Mouse (Mus musculus) effector memory CD4-positive, alpha-beta T cell, adult 7 months (primary cell): ENCODE results near the gene Pih1d1. TPM values are rescaled to one million over a fixed set of nuclear protein-coding genes. Genes with fewer than 3 reads are reported as not detected.

Source experiments
- polyA plus RNA-seq: library from polyadenylated mRNA; unstranded; fragments of 100-300 nt; shearing (Covaris generic); gene quantifications from one replicate; pipeline ENCODE4 v1.2.1, GENCODE M21; 2017

Gene Pih1d1
- polyA plus RNA-seq, result 28.2 TPM

DNA sequence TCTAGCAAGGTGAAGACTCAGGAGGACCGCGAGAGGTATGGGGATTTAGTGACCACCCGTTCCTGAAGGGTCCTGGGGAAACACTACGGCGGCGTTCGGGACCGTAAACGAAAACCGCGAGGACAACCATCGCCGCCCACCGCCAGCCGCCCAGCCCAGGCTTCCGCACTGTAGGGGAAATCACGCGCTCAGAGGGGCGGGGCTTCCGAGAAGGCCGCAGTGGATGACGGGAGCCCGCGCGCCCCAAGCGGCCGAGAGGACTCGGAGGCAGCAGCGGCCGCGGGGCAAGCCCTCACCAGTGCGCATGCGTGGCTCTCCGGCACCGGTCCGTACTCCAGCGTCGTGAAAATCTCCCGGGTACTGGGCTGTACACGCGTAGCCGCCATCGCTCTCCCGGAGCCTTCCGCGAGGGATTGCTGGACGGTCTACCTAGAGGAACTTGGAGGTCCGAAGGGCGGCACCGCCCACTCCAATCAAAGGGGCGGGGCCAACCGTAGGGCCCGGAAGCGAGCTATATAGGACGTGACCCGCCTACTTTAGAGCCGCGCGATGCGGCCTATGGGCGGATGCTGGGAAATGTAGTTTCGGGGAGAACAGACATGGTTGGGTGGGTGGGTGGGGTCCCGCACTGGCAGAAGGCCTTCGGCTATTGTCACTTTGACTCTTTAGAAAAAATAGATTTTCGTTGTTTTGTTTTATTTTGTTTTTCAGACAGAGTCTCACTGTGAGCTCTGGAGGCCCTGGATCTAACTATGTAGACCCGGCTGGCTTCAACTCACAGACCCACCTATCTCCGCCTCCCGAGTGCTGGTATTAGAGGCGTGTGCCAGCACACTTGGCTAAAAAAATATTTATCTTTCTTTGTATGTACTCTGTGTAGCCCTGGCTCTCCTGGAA, at the start of gene Pih1d1, which contains the start of gene Aldh16a1:
Gene Pih1d1 (plus strand): TSS at position 208 of the 897 bp plus-strand sequence.
Gene Aldh16a1 (minus strand): TSS at position 489 of the 897 bp plus-strand sequence.

DNA sequence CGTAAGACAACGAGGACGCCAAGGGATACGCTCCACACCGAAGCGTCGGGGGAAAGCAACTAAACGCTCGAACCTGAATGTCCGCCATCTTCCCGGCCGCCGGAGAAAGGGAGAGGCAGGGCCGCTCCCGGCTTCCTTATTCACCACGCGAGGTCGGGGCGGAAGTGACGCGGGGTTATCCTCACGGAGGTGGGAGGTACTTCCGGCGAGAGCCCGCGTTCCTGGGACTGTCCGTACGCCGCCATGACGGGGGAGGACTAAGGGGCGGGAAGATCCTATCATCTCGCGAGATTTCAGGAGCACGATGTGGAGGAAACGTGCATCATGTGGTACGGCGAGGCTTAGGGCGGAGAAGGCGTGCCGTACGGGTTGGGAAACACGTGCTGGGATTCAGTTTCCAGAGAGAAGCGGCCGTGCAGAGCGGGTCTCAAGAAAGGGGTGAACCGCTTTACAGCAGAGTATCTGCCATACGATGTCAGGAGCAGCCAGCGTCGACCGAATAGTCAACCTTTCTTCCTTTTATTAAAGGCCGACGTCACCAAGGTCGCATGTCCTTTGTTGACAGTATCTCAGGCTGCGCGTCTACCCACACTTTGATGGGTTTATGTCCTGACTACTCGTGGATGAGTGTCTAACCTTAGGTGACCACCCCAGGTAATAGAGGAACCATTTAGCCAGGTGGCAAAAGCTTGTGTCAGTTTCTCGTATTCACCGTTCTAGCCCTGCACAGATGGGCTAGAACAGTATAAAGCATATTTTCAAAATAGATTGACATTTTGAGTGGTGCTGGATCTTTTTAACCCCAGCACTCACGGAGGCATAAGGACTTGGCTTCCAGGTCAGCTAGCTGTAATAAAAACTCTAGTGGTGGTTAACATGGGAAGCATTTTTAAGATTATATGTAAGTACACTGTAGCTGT, 29.6 kb upstream of the Pih1d1 start, which contains the start of gene Rps11:
Gene Rps11 (minus strand): TSS at position 216 of the 920 bp plus-strand sequence.

DNA sequence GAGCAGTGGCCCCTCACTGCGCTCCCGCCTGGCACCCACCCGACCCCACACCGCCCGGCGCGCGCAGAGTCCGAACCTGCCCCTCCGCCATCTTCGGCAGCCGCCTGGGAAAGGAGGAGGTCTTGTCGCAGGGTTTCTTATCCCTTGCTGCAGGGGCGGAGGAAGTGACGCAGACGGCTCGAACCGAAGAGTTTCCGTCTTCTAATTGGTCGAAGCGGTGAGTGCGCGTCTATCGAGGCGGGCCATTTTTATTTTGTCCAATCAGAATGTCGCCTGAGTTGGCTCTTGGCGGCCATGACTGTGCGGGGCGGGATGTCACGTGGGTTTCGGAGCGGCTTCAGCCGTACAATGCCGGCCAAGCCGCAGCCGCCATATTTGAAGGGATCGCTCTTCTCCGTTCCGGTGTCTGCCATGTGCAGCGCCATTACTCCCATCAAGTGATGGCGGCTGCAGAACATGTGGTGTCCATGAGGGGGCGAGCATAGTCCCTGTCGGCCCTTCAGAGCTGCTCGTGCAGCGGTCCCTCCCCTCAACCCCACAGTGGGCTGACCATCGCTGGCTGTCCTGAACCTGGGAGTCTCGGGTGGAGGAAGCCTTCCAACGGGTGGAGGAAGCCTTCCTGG, 25.4 kb upstream of the Pih1d1 start, which contains the start of gene Rpl13a:
Gene Rpl13a (minus strand): TSS at position 138 of the 623 bp plus-strand sequence.

GRCm38 (mm10) chr7:45135993-45136567, 18.0 kb upstream of the Pih1d1 start, which contains the start of the genes Gm45713 and Flt3l:
Gene Gm45713 (minus strand): TSS chr7:45136231.
Gene Flt3l (minus strand): TSS chr7:45136432.

DNA sequence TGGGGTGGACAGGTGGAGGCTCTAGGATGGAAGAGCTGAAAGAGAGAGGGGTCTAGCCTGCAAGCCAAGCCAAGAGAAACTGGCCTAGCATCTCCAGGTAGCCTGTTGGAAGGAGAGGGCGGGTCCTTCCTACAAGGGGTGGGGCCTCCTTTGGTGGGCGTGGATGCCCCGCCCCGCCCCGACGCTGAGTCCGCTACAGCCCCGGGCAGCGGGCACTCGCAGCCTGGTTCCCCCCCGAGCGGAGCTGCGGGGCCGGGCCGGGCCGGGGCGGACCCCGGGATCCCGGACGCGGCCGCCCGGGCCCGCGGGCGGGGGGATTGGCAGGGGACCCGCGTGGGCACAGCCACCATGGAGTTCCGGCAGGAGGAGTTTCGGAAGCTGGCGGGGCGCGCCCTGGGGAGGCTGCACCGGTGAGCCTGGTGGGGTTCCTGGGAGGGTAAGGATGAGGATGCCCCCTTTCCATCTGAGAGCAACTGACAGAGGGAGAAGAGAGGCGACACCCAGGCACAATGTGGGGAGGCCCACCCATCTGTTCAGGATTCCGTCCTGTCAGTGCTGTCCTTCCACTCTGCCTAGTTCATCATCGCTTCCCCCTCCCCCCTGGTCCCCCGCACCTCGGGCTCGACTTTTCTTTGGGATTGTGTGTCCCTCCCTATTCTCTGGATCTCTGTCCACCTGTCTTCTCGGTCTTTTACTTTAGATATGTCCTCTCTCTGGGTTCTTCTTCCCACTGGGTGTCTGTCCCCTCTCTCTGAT, 9.8 kb downstream of the Pih1d1 start, which contains the start of gene Slc17a7:
Gene Slc17a7 (plus strand): TSS at position 215 of the 756 bp plus-strand sequence.

GRCm38 (mm10) chr7:45179469-45179868, 25.4 kb downstream of the Pih1d1 start, which contains the start of gene Gfy:
Gene Gfy (minus strand): TSS chr7:45179569.

DNA sequence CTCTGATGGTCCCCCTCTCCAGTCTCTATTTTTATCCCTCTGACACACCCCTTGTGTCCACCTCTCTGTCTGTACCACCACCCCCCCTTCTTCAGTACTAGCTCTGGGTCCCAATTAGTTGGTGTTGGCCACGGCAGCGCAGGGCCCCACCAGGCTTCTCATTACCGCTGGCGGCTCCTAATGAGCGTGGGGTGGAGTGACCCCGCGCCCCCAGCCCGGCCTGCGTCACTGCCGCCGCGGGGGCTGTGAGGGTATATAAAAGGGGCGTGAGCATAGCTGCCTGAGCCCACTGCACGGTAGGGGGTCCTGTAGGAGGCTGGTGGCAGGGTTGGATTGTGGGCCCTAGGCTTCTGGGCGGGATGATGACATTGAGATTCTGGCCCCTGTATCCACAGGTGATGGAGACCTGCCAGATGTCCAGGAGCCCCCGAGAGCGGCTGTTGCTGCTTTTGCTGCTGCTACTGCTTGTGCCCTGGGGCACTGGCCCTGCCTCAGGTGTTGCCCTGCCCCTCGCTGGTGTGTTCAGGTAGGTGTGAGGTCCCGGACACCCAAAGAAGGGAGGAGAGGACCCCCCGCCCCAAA, 26.9 kb downstream of the Pih1d1 start, which contains the start of gene Pth2:
Gene Pth2 (plus strand): TSS at position 100 of the 582 bp plus-strand sequence.

GRCm38 (mm10) chr7:45204380-45205143, 50.5 kb downstream of the Pih1d1 start, which contains the start of gene Ccdc155:
Gene Ccdc155 (minus strand): TSS chr7:45204892.

Other genes starting within 250 kb of the Pih1d1 start
- 45.9 TPM for gene Ap2a1, start 224.8 kb upstream of the Pih1d1 start, polyA plus RNA-seq
- gene Tsks, start 211.1 kb upstream of the Pih1d1 start, polyA plus RNA-seq, result 0.28 TPM
- gene Cpt1c, start 179.5 kb upstream of the Pih1d1 start, polyA plus RNA-seq, result 0.67 TPM
- 143 TPM for gene Prmt1, start 167.7 kb upstream of the Pih1d1 start, polyA plus RNA-seq
- 134 TPM for gene Irf3, start 156.7 kb upstream of the Pih1d1 start, polyA plus RNA-seq
- 13.6 TPM for gene Bcl2l12, start 155.6 kb upstream of the Pih1d1 start, polyA plus RNA-seq
- 22.3 TPM for gene Scaf1, start 137.9 kb upstream of the Pih1d1 start, polyA plus RNA-seq
- 25.1 TPM for gene Rras, start 136.3 kb upstream of the Pih1d1 start, polyA plus RNA-seq
- 1.0 TPM for gene Prr12, start 101.4 kb upstream of the Pih1d1 start, polyA plus RNA-seq
- 78.5 TPM for gene Nosip, start 91.9 kb upstream of the Pih1d1 start, polyA plus RNA-seq
- 1.6 TPM for gene Prrg2, start 91.6 kb upstream of the Pih1d1 start, polyA plus RNA-seq
- gene Rcn3, start 62.1 kb upstream of the Pih1d1 start, polyA plus RNA-seq, result 5.5 TPM
- gene Fcgrt, start 50.5 kb upstream of the Pih1d1 start, polyA plus RNA-seq, result 6.4 TPM
- gene Rps11, start 29.9 kb upstream of the Pih1d1 start, polyA plus RNA-seq, result 1,883 TPM
- gene Rpl13a, start 25.5 kb upstream of the Pih1d1 start, polyA plus RNA-seq, result 3,183 TPM
- gene Gm45713, start 18.1 kb upstream of the Pih1d1 start, polyA plus RNA-seq, result not detected
- gene Flt3l, start 17.9 kb upstream of the Pih1d1 start, polyA plus RNA-seq, result 165 TPM
- 36.2 TPM for gene Aldh16a1, start 281 bp downstream of the Pih1d1 start, polyA plus RNA-seq
- not detected for gene Slc17a7, start 9.6 kb downstream of the Pih1d1 start, polyA plus RNA-seq
- not detected for gene Gfy, start 25.3 kb downstream of the Pih1d1 start, polyA plus RNA-seq
- not detected for gene Pth2, start 26.7 kb downstream of the Pih1d1 start, polyA plus RNA-seq
- 0.95 TPM for gene Ccdc155, start 50.6 kb downstream of the Pih1d1 start, polyA plus RNA-seq
- gene Dkkl1, start 57.8 kb downstream of the Pih1d1 start, polyA plus RNA-seq, result 66.4 TPM
- 1.7 TPM for gene Tead2, start 61.5 kb downstream of the Pih1d1 start, polyA plus RNA-seq
- 386 TPM for gene Cd37, start 84.8 kb downstream of the Pih1d1 start, polyA plus RNA-seq
- not detected for gene Slc6a16, start 86.8 kb downstream of the Pih1d1 start, polyA plus RNA-seq
- gene Slc6a21, start 123.2 kb downstream of the Pih1d1 start, polyA plus RNA-seq, result 0.93 TPM
- 5.0 TPM for gene Trpm4, start 179.5 kb downstream of the Pih1d1 start, polyA plus RNA-seq
- gene Hrc, start 181.0 kb downstream of the Pih1d1 start, polyA plus RNA-seq, result not detected
- gene Ppfia3, start 212.7 kb downstream of the Pih1d1 start, polyA plus RNA-seq, result 0.12 TPM
- not detected for gene Lin7b, start 216.3 kb downstream of the Pih1d1 start, polyA plus RNA-seq
- gene Snrnp70, start 241.4 kb downstream of the Pih1d1 start, polyA plus RNA-seq, result 211 TPM